Mouse (Mus musculus) thymus, adult 2 months (tissue): ENCODE results near the gene Psmg4. TPM values are rescaled to one million over a fixed set of nuclear protein-coding genes. Genes with fewer than 3 reads are reported as not detected.
A peak's percentile ranks its signal among the peaks of the same experiment; 100 is the strongest.

Experiments used
- DNase-seq: peaks from one replicate; pipeline ENCODE4 v3.0.0; 2021
- H3K27ac ChIP-seq: fragments of 200-500 bp; 2 replicates; pipeline ENCODE4 v1.5.1; 2012; ENCODE audit warnings: low read length, control low read depth; ENCODE audit not compliant: control insufficient read depth, insufficient read depth
- H3K27me3 ChIP-seq: fragments of 200-500 bp; 2 replicates; pipeline ENCODE4 v1.6.1; 2012; ENCODE audit warnings: mild to moderate bottlenecking, low read length, moderate library complexity, mixed read lengths; ENCODE audit not compliant: control insufficient read depth, insufficient read depth
- H3K36me3 ChIP-seq: fragments of 200-500 bp; 2 replicates; pipeline ENCODE4 v1.6.1; 2012; ENCODE audit warnings: mild to moderate bottlenecking, low read length, moderate library complexity; ENCODE audit not compliant: control insufficient read depth, insufficient read depth
- H3K4me1 ChIP-seq: fragments of 200-500 bp; replicated peaks from 2 replicates; pipeline ENCODE4 v1.6.1; 2012; ENCODE audit warnings: low read length; ENCODE audit not compliant: control insufficient read depth, insufficient read depth
- H3K4me3 ChIP-seq: fragments of 200-500 bp; 2 replicates; pipeline ENCODE4 v1.5.1; 2012; ENCODE audit warnings: mild to moderate bottlenecking, low read length, control low read depth, moderate library complexity; ENCODE audit not compliant: control insufficient read depth, insufficient read depth
- CTCF ChIP-seq: fragments of 200-500 bp; IDR thresholded peaks from 2 replicates; pipeline ENCODE4 v1.5.1; 2012; ENCODE audit warnings: mild to moderate bottlenecking, control low read depth, low read length, moderate library complexity, borderline replicate concordance; ENCODE audit not compliant: control insufficient read depth, poor library complexity, insufficient read depth; ENCODE audit errors: extremely low read depth
- POLR2A ChIP-seq: fragments of 200-500 bp; IDR thresholded peaks from 2 replicates; pipeline ENCODE4 v1.6.1; 2012; ENCODE audit warnings: mild to moderate bottlenecking, low read length, control low read depth, moderate library complexity; ENCODE audit not compliant: control insufficient read depth, poor library complexity, insufficient read depth; ENCODE audit errors: extremely low read depth
- WGBS: fragments of 180-500 bp; shearing (Covaris S2); methylation state at CpG from one replicate; pipeline ENCODE4 v1.1.7; 2018; 5-methylcytosine and 5-hydroxymethylcytosine counted together
- polyA plus RNA-seq: library from polyadenylated mRNA; depleted of rRNA; stranded (reverse); fragments of >200 nt; gene quantifications from 2 replicates; pipeline ENCODE4 v1.2.3, GENCODE M21; 2012

The Psmg4 gene
- polyA plus RNA-seq, 1 experiment: 275 TPM

DNA sequence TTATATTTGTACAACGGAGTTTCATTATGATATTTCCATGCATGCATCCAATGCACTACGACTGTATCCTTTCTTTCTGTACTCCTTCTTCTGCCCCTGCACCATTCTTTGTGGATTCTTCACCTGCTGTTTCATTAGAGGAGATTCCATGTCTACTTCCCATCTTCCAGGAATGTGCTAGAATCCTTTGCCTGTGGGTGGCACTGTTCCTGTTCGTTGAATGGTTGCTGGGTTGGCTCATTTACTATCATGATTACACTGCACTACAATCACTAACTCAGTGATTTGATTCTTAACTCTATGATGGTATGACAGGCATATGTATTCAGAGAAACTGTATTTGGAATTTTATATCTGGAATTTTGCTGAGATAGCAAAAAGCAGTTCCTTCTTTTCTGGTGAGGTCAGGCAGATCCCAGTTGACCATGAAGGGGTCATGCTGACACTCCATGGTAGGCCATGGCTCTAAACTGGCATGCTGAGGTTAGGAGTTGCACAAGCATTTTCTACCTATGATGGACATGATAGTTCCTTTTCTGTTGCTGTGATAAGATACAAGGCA, 5.1 kb upstream of the Psmg4 start:
- Histone ChIP-seq H3K4me3 (no peak overlapping the region), H3K27ac (no peak overlapping the region), H3K4me1 (peaks cover 8% of the 10 kb centered on the region), H3K27me3 (no peaks in the 10 kb centered on the region), H3K36me3 (no peaks in the 10 kb centered on the region)
- WGBS: 95% methylated on average over 3 of the region's 3 CpGs
- no peak for DNase-seq
- TF ChIP-seq POLR2A: no peak
- no peak for TF ChIP-seq CTCF

DNA sequence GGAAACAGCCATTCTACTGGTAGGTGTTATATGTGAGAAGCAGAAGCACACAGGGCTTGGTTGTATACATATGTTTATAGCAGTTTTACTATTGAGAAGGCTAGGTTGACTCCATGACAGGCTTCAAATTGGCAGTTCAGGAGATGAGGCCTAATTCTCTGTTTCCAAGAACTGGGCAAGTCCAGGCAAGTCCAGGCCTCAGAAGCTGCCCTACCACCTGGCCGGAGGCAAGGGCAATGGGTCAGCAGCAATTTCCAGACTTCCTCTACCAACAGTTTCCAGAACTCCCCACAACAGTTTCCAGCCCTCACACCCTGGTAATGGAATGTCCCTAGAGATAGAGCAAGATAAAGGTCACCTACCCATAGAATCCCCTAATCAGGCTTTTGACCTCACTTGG, 2.8 kb upstream of the Psmg4 start:
- H3K4me1 ChIP-seq: peaks cover 9% of the 10 kb centered on the region
- WGBS: 93% methylated on average over 1 of the region's 1 CpGs
- no peak overlapping the region for H3K4me3 ChIP-seq
- H3K27ac ChIP-seq: no peak overlapping the region
- no peak for DNase-seq
- no peak for TF ChIP-seq POLR2A
- TF ChIP-seq CTCF: no peak
- H3K27me3 ChIP-seq: no peaks in the 10 kb centered on the region
- H3K36me3 ChIP-seq: no peaks in the 10 kb centered on the region

DNA sequence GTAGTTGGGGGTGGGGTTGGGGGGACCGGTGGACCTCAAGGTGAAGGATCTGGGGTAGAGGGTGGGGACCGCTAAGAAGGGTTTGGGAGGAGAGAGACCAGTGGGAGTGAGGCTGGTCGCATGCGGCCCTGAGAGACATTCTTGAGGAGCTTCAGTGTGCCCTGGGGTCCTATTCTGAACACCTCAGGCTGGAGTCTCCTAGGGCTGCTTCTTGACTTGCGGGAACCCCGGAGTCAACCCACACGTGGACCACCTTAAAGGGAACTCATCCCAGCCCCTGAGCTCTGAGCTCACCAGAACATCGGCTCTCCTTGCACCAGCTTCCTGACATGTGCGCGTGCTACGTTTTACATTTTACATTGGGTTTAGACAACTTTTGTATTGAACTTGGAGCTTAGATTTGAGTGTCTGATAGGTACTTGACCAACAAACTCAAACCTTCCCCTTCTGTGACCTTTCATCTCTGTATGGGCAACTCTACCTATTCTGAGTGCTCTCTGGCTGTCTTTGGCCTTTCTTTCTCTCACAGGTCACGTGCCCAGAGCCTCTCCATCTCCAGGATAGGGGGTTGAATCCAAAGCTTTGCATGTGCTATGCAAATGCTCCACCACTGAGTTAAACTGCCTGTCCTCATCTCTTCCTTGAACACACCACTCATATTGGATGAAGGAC, 676 bp downstream of the Psmg4 start:
- 14% methylated on average over 12 of the region's 12 CpGs for WGBS
- peak overlapping the region; percentile 72 for H3K4me3 ChIP-seq
- no peaks in the 10 kb centered on the region for H3K36me3 ChIP-seq
- TF ChIP-seq CTCF: no peak
- peaks cover 9% of the 10 kb centered on the region for H3K4me1 ChIP-seq
- no peak overlapping the region for H3K27ac ChIP-seq
- no peaks in the 10 kb centered on the region for H3K27me3 ChIP-seq
- no peak for DNase-seq

DNA sequence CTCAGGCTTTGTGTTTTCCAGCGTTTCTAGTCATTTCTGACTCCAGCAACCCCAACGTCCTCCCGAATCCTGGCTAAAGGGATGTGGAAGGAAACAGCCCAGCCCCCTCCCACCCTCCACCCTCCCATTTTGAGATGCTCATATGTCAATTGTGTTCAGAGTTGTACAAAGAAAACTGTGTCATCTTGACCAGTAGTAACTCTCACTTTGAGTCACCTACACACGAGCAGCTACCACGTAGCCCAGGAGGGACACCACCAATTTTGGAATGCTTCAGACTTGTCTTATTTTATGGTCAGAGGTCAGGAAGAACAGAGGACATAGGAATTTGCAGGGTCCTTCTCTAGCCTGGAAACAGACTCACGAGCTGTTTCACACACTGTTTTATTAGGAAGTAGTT, 11.3 kb downstream of the Psmg4 start:
- TF ChIP-seq POLR2A (no peak), CTCF (no peak)
- no peaks in the 10 kb centered on the region for H3K4me1 ChIP-seq
- H3K36me3 ChIP-seq: 0 out of 2 replicates have a peak, but pooled peaks cover 4% of the 10 kb centered on the region
- 95% methylated on average over 6 of the region's 6 CpGs for WGBS
- DNase-seq: no peak
- H3K27ac ChIP-seq: no peak overlapping the region
- no peaks in the 10 kb centered on the region for H3K27me3 ChIP-seq
- H3K4me3 ChIP-seq: no peak overlapping the region

DNA sequence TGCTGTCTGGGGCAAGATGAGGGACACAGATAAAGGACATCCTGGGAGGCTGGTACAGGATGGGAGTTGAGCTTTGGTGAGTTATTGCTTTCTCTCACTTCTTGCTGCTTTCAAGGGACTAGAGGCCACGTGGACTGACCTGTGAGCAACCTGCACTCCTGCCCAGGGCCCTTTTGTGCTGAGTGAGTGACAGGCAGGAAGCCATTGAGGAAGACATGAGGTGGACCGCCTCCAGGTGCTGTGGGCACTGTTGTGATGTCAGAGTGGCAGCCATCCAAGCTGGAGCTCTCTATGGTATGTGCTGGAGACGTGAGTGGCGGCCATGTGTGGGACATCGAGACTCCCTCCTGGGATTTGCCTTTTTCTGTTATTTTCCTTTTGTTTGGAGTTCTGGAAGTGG, 18.9 kb downstream of the Psmg4 start:
- DNase-seq: no peak
- no peaks in the 10 kb centered on the region for H3K4me1 ChIP-seq
- H3K27ac ChIP-seq: no peak overlapping the region
- 0 out of 2 replicates have a peak, but pooled peaks cover 4% of the 10 kb centered on the region for H3K36me3 ChIP-seq
- 90% methylated on average over 5 of the region's 5 CpGs for WGBS
- H3K4me3 ChIP-seq: no peak overlapping the region
- no peaks in the 10 kb centered on the region for H3K27me3 ChIP-seq
- TF ChIP-seq POLR2A (no peak), CTCF (no peak)

DNA sequence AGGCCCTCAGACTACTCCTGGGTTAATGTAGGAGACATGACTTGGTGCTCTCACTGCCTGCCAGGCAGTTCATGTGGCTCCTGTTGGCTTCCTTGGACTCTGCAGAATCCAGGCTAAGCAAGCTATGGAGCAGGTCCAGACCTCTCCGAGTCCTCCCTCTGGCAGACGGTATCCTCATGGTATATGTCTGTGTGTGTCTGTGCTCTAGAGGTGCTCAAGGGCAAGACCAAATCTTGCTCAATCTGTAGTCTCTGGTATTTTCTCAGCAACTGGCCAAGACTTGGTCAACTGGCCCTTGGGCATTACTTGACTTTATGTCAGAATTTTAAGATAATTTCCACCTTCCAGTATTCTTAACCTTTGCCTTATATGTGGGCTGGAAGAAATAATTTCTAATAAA, 22.6 kb downstream of the Psmg4 start:
- no peak for DNase-seq
- no peak overlapping the region for H3K4me3 ChIP-seq
- 98% methylated on average over 2 of the region's 2 CpGs for WGBS

DNA sequence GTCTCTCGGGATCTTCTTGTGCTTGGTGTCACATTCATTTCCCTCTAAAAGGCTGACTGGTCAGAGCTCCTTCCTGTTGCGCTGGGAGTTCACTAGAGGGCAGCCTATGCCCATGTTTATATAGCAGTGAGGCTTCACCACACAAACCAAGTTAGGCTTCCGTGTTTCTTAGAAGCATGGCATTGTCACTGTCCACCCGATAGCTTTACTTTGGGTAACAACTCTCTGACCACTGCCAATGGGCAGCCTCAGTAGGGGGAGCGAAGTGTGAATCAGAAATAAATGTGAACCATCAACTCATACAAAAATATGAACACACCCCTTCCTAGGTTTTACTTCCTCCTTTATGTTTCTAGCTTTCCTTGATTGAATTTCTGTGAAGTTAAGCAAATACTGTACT, 24.8 kb downstream of the Psmg4 start:
- Histone ChIP-seq H3K27me3 (no peaks in the 10 kb centered on the region), H3K27ac (no peak overlapping the region), H3K4me1 (no peaks in the 10 kb centered on the region), H3K36me3 (no peaks in the 10 kb centered on the region), H3K4me3 (no peak overlapping the region)
- TF ChIP-seq POLR2A: no peak
- no peak for TF ChIP-seq CTCF
- 4% methylated on average over 5 of the region's 5 CpGs for WGBS
- DNase-seq: peak; percentile 61

More for the DNA sequence above, 22.6 kb downstream of the Psmg4 start:
- H3K4me1 ChIP-seq: no peaks in the 10 kb centered on the region
- no peak overlapping the region for H3K27ac ChIP-seq
- TF ChIP-seq POLR2A (no peak), CTCF (no peak)
- no peaks in the 10 kb centered on the region for H3K27me3 ChIP-seq
- no peaks in the 10 kb centered on the region for H3K36me3 ChIP-seq
